Mouse (Mus musculus) erythroblast, embryonic 14.5 days (primary cell): ENCODE results near the gene Dnm3.

Experiments
- GATA1 ChIP-seq: IDR thresholded peaks from 2 replicates; pipeline ENCODE4 v1.6.1; 2012; ENCODE audit warnings: low read length, inconsistent platforms, mixed read lengths
- TAL1 ChIP-seq: IDR thresholded peaks from 3 replicates; pipeline ENCODE4 v1.6.1; 2012; ENCODE audit warnings: low read length, inconsistent platforms, mixed read lengths

DNA sequence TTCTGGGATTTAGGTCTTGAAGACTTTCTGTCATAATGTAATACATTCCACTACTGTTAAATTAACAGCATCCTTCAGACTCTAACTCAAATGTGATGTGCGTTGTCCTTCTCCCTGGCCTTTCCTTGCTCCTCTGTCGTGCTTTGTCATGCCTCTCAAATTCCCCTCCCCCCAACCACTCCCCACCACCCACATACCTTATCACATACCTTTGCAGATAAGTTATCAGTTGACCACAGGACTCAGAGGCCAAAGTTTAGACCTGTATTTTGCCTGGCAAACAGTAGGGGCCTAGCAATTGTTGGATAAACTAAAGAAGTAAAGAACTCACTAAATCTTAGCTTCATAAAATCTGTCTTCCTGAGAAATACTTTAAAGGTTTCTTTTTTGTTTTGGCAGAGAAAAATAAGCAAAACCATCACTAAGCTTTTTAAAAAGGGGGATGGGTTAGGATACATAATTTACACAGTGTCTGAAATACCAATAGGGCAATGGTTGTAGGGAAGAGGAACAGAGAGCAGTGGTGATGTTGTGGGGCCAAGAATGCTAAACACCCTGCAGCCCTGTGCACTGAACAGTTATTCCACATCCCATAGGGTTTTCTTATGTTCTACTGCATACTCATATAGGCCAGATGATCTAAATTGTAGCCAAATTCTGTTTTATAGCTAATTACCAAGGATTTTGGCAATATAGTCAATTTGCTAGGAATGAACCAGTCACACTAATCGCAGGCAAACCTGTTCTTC lies 28.5 kb downstream of the Dnm3 start:
- TF ChIP-seq GATA1 (no peak), TAL1 (no peak)
